Mouse (Mus musculus): ENCODE data around the gene Svop.

The Svop gene

DNA sequence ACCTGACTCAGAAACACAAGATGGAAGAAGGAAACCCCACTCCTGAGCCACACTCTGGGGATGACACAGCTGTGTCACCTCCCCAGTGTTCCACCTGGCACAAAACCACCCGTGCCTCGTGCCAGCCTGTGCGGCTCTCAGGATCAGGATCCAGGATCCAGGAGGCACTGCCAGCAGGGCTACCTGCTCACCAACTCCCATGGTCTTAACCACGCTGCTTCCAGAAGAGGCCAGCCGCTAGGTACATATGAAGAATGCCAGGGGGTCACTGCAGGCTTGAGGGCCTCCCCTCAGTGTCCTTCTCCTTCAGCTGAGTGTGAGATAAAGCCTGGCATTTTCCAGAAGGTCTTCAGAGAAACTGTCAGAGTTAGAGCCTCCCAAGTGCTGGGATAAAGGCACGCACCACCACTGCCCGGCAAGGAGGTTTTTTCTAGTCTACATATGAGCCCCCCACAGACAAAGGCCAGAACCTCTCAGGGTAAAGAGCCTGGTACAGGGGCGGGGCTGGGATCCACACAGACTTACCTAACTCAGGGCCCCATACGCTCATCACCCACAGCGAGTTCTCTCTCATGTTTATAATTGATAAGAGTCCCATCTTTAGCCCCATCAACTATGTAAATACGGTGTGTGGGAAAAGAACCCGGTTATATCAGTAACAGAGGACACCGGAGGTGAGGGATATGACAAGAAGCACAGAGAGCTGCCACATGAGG lies 107.2 kb downstream of the Svop start:
- in situ Hi-C loops (cut with MboI; ENCODE audit: low pct_unique_long_range_greater_than_20kb in 1 of 2, low sequenced_read_pairs in 2 of 2, unreplicated experiment in 1 of 2) = no loop called here

- in situ Hi-C loops (cut with MboI; ENCODE audit: low pct_unique_long_range_greater_than_20kb in 1 of 2, low sequenced_read_pairs in 2 of 2, unreplicated experiment in 1 of 2) = no loop called here
Observed at GRCm38 (mm10) chr5:113983541-113983940, 107.8 kb downstream of the Svop start.

GRCm38 (mm10) chr5:113981843-113982242 lies 109.5 kb downstream of the Svop start:
- in situ Hi-C loops (cut with MboI; ENCODE audit: low pct_unique_long_range_greater_than_20kb in 1 of 2, low sequenced_read_pairs in 2 of 2, unreplicated experiment in 1 of 2) = no loop called here

DNA sequence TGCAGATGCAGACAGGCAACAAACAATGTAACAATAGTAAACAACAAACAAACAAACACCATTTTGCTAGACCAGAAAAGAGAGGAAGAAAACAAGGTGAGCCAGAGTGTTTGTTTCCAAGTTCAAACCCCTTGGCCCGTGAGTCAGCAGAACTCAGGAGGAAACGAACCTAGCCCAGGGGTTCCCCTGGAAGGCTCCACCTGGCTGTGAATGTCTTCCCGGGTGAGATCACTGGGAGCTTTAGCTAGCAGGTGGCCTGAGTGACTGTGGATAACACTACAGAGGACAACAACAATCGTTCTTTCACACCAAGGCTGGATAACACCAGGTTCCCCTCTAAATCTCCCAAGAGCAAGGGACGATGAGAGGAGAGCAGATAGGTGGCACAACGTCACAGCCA lies 110.2 kb downstream of the Svop start:
- in situ Hi-C loops (cut with MboI; ENCODE audit: low pct_unique_long_range_greater_than_20kb in 1 of 2, low sequenced_read_pairs in 2 of 2, unreplicated experiment in 1 of 2) = no loop called here

- in situ Hi-C loops (cut with MboI; ENCODE audit: low pct_unique_long_range_greater_than_20kb in 1 of 2, low sequenced_read_pairs in 2 of 2, unreplicated experiment in 1 of 2) = no loop called here
Observed at GRCm38 (mm10) chr5:113980511-113980910, 110.9 kb downstream of the Svop start.

DNA sequence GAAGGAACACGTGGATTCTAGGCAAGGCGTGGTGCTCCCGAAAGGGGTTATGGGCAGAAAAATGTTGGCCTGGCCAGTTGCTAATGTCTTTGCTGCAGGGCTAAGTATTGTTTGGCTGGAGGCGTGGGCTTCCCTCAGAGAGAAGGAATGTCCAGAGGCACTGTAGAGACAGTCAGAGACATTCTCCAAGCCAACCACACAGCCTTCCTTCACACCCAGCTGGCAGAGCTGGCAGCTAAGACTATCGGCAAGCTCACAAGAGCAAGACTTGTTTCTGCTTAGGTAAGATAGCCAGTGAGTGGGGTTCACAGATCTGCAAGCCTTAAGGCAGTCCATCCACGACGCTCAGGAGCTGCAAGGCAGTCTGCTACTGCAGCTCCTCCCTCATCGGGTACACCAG lies 114.1 kb downstream of the Svop start:
- in situ Hi-C loops (cut with MboI; ENCODE audit: low pct_unique_long_range_greater_than_20kb in 1 of 2, low sequenced_read_pairs in 2 of 2, unreplicated experiment in 1 of 2) = no loop called here
